Mouse (Mus musculus) ovary, adult 10 weeks (tissue): ENCODE results near the gene Efna3. TPM values are rescaled to one million over a fixed set of nuclear protein-coding genes. Genes with fewer than 3 reads are reported as not detected.

ENCODE experiments used
- polyA plus RNA-seq: library from polyadenylated mRNA; stranded (reverse); fragments of 350-450 nt; fragmentation: Illumina TruSeq; extraction: RNeasy Lipid Tissue Mini Kit (QIAGEN cat#74804); gene quantifications from one replicate; pipeline ENCODE4 v1.2.3, GENCODE M21; 2014

Efna3 gene
- not detected for polyA plus RNA-seq

GRCm38 (mm10) chr3:89322514-89323165 is at the start of gene Efna3:
Gene Efna3 (minus strand): TSS chr3:89322965.

GRCm38 (mm10) chr3:89365153-89365485 is 42.4 kb upstream of the Efna3 start, which contains the start of gene Dcst1:
Gene Dcst1 (minus strand): TSS chr3:89365253.

GRCm38 (mm10) chr3:89361675-89362074 is 38.9 kb upstream of the Efna3 start, which contains the start of gene Dcst2:
Gene Dcst2 (plus strand): TSS chr3:89361975.

GRCm38 (mm10) chr3:89349869-89350501 is 27.2 kb upstream of the Efna3 start, which contains the start of gene Adam15:
Gene Adam15 (minus strand): TSS chr3:89349996.

GRCm38 (mm10) chr3:89337721-89338578 is 15.2 kb upstream of the Efna3 start, which contains the start of gene Efna4:
Gene Efna4 (minus strand): TSS chr3:89338028.

GRCm38 (mm10) chr3:89280606-89281511 is 41.9 kb downstream of the Efna3 start, which contains the start of gene Efna1:
Gene Efna1 (minus strand): TSS chr3:89281142.

GRCm38 (mm10) chr3:89270051-89270755 is 52.6 kb downstream of the Efna3 start, which contains the start of gene Slc50a1:
Gene Slc50a1 (minus strand): TSS chr3:89270570.

Other genes starting within 250 kb of the Efna3 start
- gene Rusc1, start 229.7 kb downstream of the Efna3 start, polyA plus RNA-seq: 4.6 TPM
- gene Gm43738, start 221.9 kb downstream of the Efna3 start, polyA plus RNA-seq: not detected
- gene Fdps, start 221.0 kb downstream of the Efna3 start, polyA plus RNA-seq: 19.0 TPM
- 0.48 TPM for gene Pklr, start 186.8 kb downstream of the Efna3 start, polyA plus RNA-seq
- gene Hcn3, start 162.8 kb downstream of the Efna3 start, polyA plus RNA-seq: not detected
- 13.0 TPM for gene Clk2, start 158.2 kb downstream of the Efna3 start, polyA plus RNA-seq
- gene Scamp3, start 145.5 kb downstream of the Efna3 start, polyA plus RNA-seq: 10.0 TPM
- gene Fam189b, start 139.8 kb downstream of the Efna3 start, polyA plus RNA-seq: 0.48 TPM
- 9.7 TPM for gene Gba, start 120.0 kb downstream of the Efna3 start, polyA plus RNA-seq
- 0.57 TPM for gene Thbs3, start 107.8 kb downstream of the Efna3 start, polyA plus RNA-seq
- gene Mtx1, start 95.9 kb downstream of the Efna3 start, polyA plus RNA-seq: 26.7 TPM
- 2.4 TPM for gene Muc1, start 93.9 kb downstream of the Efna3 start, polyA plus RNA-seq
- 23.2 TPM for gene Krtcap2, start 77.0 kb downstream of the Efna3 start, polyA plus RNA-seq
- gene Trim46, start 76.7 kb downstream of the Efna3 start, polyA plus RNA-seq: not detected
- gene Dpm3, start 63.6 kb downstream of the Efna3 start, polyA plus RNA-seq: not detected
- gene Slc50a1, start 52.4 kb downstream of the Efna3 start, polyA plus RNA-seq: 15.4 TPM
- gene Efna1, start 41.8 kb downstream of the Efna3 start, polyA plus RNA-seq: 4.2 TPM
- not detected for gene Efna4, start 15.1 kb upstream of the Efna3 start, polyA plus RNA-seq
- gene Adam15, start 27.0 kb upstream of the Efna3 start, polyA plus RNA-seq: 5.8 TPM
- gene Dcst2, start 39.0 kb upstream of the Efna3 start, polyA plus RNA-seq: not detected
- not detected for gene Dcst1, start 42.3 kb upstream of the Efna3 start, polyA plus RNA-seq
- 1.5 TPM for gene Zbtb7b, start 71.8 kb upstream of the Efna3 start, polyA plus RNA-seq
- 1.6 TPM for gene Lenep, start 79.8 kb upstream of the Efna3 start, polyA plus RNA-seq
- 0.66 TPM for gene Flad1, start 88.9 kb upstream of the Efna3 start, polyA plus RNA-seq
- 23.3 TPM for gene Cks1b, start 95.4 kb upstream of the Efna3 start, polyA plus RNA-seq
- 43.4 TPM for gene Shc1, start 95.5 kb upstream of the Efna3 start, polyA plus RNA-seq
- 10.8 TPM for gene Pygo2, start 107.2 kb upstream of the Efna3 start, polyA plus RNA-seq
- gene Pbxip1, start 113.7 kb upstream of the Efna3 start, polyA plus RNA-seq: 18.8 TPM
- gene Pmvk, start 131.6 kb upstream of the Efna3 start, polyA plus RNA-seq: 0.68 TPM
- 4.8 TPM for gene Kcnn3, start 197.2 kb upstream of the Efna3 start, polyA plus RNA-seq